Mouse (Mus musculus): ENCODE results near the gene Ints5. TPM values are rescaled to one million over a fixed set of nuclear protein-coding genes. Genes with fewer than 3 reads are reported as not detected.

Ints5 gene
- 47.7 and 50.9 TPM in 2 replicates for polyA plus RNA-seq (2014; fragmentation: Nextera tagmentation; extraction: Ambion mirVana)

DNA sequence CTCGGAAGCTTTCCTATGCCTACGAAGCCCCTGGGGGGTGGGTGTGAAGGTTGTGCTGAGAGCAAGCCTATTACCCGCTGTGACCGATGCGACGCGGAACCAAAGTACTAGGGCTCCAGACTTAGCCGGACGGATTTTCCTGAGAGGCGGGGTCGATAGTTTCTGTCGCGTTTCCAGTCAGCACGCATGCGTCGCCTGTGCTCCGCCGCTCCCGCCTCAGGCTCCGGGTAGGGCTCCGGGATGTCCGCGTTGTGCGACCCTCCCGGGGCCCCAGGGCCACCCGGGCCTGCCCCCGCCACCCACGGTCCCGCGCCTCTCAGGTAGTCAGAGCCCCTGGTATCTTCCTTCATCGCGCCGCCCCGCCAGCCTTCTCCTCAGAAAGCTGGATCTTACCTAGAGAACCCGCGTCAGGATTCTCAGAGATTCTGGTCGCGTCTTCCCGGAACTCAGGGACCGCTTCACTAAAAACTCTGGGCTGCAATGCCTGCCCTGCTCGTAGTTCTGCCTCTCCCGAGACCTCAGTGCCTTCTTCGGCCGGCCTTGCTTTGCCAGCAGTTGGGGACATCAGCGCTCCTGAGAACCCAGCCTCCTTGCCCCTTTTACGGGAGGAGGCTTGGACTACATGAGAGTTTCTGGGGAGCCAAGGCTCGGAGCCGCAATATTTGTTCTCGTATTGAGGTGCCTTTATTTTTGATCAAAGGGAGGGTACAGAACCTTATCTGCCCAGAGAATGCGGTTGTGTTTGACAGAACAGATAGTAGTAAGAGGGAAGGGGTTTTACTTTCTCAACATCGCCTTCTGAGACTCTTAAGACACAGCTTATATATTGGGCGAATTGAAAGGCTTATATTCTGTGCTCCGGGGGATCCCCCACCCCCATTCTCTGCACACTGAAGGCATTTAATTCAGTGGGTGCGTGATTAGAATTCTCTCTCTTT, at the start of gene Ints5:
Gene Ints5, plus strand, starts transcription at position 177 of the 938 bp plus-strand sequence.
- ATAC-seq (replicated peaks; ENCODE audit: low FRiP score), result peak; percentile 53
- H3K9ac ChIP-seq (ENCODE audit: low read length), result peak within 1 kb of the TSS; percentile 89
- H3K4me1 ChIP-seq (replicated peaks; ENCODE audit: control insufficient read depth, insufficient read depth, low read length), result peaks cover 5% of the 10 kb centered on the region; the same call in 1 of the 2 replicates
- H3K4me2 ChIP-seq (ENCODE audit: low read depth, low read length, severe bottlenecking), result peak within 1 kb of the TSS; percentile 65
- no peaks in the 10 kb centered on the region; the same call in 1 of the 2 replicates for H3K36me3 ChIP-seq (ENCODE audit: control insufficient read depth, insufficient read depth, low read length)
- H3K27me3 ChIP-seq (ENCODE audit: control insufficient read depth, insufficient read depth, low read length), result no peaks in the 10 kb centered on the region
- DNase-seq (ENCODE audit: low spot score), result peak; percentile 91
- WGBS, result 3% methylated on average over 54 of the region's 54 CpGs
- H3K4me3 ChIP-seq (ENCODE audit: low read depth, low read length), result peak within 1 kb of the TSS; percentile 61
- peak within 1 kb of the TSS; percentile 25 for H3K27ac ChIP-seq (ENCODE audit: low read depth, low read length)
- no peaks in the 10 kb centered on the region for H3K9me3 ChIP-seq (ENCODE audit: control insufficient read depth, low read length)

GRCm38 (mm10) chr19:8844371-8845129, 48.3 kb upstream of the Ints5 start:
- Histone ChIP-seq H3K27ac (ENCODE audit: low read depth, low read length) (no peak overlapping the region), H3K9ac (ENCODE audit: low read length) (no peak overlapping the region), H3K4me2 (ENCODE audit: low read depth, low read length, severe bottlenecking) (no peak overlapping the region), H3K4me3 (ENCODE audit: low read depth, low read length) (no peak overlapping the region), H3K9me3 (ENCODE audit: control insufficient read depth, low read length) (no peaks in the 10 kb centered on the region), H3K4me1 (replicated peaks; ENCODE audit: control insufficient read depth, insufficient read depth, low read length) (peaks cover 7% of the 10 kb centered on the region; the same call in 1 of the 2 replicates), H3K36me3 (ENCODE audit: control insufficient read depth, insufficient read depth, low read length) (peaks cover 3% of the 10 kb centered on the region; the same call in 1 of the 2 replicates), H3K27me3 (ENCODE audit: control insufficient read depth, insufficient read depth, low read length) (no peaks in the 10 kb centered on the region)
- WGBS, result 63% methylated on average over 5 of the region's 5 CpGs
- DNase-seq (ENCODE audit: low spot score), result peak; percentile 83
- ATAC-seq (replicated peaks; ENCODE audit: low FRiP score), result no peak

DNA sequence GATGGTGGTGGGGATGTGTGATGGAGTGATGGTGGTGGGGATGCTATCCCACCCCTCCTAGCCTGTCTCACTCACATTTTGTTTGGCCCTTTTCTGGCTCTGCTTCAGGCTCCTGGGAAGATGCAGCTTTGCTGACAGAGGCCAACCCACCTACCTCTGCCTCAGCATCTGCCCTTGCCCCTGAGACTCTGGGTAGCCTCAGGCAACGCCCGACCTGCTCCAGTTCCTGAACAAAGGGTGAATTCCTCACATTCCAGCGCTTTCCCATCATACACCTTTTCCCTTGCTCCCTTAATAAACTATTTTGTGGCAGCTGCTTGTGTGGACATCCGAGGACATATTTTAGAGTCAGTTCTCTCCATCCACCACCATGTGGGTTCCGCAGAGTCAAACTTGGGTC, 44.4 kb upstream of the Ints5 start:
- no peak for ATAC-seq (replicated peaks; ENCODE audit: low FRiP score)
- WGBS, result 70% methylated on average over 5 of the region's 5 CpGs
- no peak overlapping the region for H3K4me3 ChIP-seq (ENCODE audit: low read depth, low read length)

DNA sequence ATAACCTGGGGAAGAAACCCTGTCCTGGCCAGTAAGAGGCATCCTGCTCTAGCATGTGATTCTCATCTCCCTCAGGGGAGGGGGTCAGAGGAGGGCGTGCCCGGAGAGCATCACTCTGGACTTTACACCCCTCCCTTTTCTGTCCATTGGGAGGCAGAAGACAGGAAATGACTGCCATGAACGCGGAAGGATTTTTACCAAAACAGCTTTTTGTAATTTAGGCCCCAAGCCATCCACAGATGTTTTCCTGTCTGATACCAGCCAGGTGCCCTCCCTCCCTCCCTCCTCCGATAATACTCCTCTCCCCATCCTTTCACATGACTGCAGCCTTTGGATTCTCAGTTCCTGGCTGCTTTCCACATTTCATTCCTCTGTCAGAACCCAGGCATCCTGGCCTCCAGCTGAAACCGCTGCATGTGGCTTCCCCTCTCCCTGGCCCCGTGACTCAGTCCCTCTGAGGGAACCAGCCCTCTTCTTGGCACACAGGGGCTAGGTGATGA, 42.4 kb upstream of the Ints5 start, which contains the start of gene Lrrn4cl:
Gene Lrrn4cl, plus strand, starts transcription at position 367 of the 500 bp plus-strand sequence.
- no peak within 1 kb of the TSS for H3K9ac ChIP-seq (ENCODE audit: low read length)
- no peak for ATAC-seq (replicated peaks; ENCODE audit: low FRiP score)

More for the DNA sequence above, 44.4 kb upstream of the Ints5 start:
- Histone ChIP-seq H3K4me1 (replicated peaks; ENCODE audit: control insufficient read depth, insufficient read depth, low read length) (no peaks in the 10 kb centered on the region), H3K36me3 (ENCODE audit: control insufficient read depth, insufficient read depth, low read length) (peaks cover 3% of the 10 kb centered on the region; the same call in 1 of the 2 replicates), H3K27me3 (ENCODE audit: control insufficient read depth, insufficient read depth, low read length) (no peaks in the 10 kb centered on the region), H3K9ac (ENCODE audit: low read length) (no peak overlapping the region), H3K9me3 (ENCODE audit: control insufficient read depth, low read length) (no peaks in the 10 kb centered on the region), H3K27ac (ENCODE audit: low read depth, low read length) (no peak overlapping the region), H3K4me2 (ENCODE audit: low read depth, low read length, severe bottlenecking) (no peak overlapping the region)
- DNase-seq (ENCODE audit: low spot score), result no peak

DNA sequence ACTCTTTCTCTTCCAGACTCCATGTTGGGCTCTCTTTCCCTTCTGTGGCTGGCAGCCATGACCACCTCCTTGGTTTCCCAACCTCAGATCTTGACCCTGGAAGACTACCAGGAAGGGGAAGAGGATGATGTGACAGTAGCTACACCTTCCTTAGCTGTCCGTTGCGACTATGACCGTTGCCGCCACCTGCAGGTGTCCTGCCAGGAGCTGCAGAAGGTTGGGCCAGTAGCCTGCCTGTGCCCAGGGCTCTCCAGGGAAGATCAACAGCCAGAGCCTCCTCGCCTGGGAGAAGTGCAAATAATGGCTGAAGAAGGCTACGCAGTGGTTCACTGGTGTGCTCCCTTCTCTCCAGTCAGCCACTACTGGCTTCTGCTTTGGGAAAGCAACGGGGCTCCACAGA, 41.2 kb upstream of the Ints5 start:
- ATAC-seq (replicated peaks; ENCODE audit: low FRiP score), result no peak
- H3K27ac ChIP-seq (ENCODE audit: low read depth, low read length), result no peak overlapping the region
- no peak overlapping the region for H3K9ac ChIP-seq (ENCODE audit: low read length)
- no peak for DNase-seq (ENCODE audit: low spot score)
- H3K27me3 ChIP-seq (ENCODE audit: control insufficient read depth, insufficient read depth, low read length), result no peaks in the 10 kb centered on the region
- no peaks in the 10 kb centered on the region for H3K9me3 ChIP-seq (ENCODE audit: control insufficient read depth, low read length)
- 58% methylated on average over 7 of the region's 7 CpGs for WGBS
- H3K4me1 ChIP-seq (replicated peaks; ENCODE audit: control insufficient read depth, insufficient read depth, low read length), result no peaks in the 10 kb centered on the region
- no peaks in the 10 kb centered on the region for H3K36me3 ChIP-seq (ENCODE audit: control insufficient read depth, insufficient read depth, low read length)
- H3K4me2 ChIP-seq (ENCODE audit: low read depth, low read length, severe bottlenecking), result no peak overlapping the region
- H3K4me3 ChIP-seq (ENCODE audit: low read depth, low read length), result no peak overlapping the region

More for the DNA sequence above, 42.4 kb upstream of the Ints5 start, which contains the start of gene Lrrn4cl:
- H3K27me3 ChIP-seq (ENCODE audit: control insufficient read depth, insufficient read depth, low read length), result no peaks in the 10 kb centered on the region
- H3K27ac ChIP-seq (ENCODE audit: low read depth, low read length), result no peak within 1 kb of the TSS
- no peaks in the 10 kb centered on the region for H3K9me3 ChIP-seq (ENCODE audit: control insufficient read depth, low read length)
- WGBS, result 39% methylated on average over 7 of the region's 7 CpGs
- no peaks in the 10 kb centered on the region for H3K4me1 ChIP-seq (replicated peaks; ENCODE audit: control insufficient read depth, insufficient read depth, low read length)
- H3K4me3 ChIP-seq (ENCODE audit: low read depth, low read length), result no peak within 1 kb of the TSS
- no peak for DNase-seq (ENCODE audit: low spot score)
- H3K4me2 ChIP-seq (ENCODE audit: low read depth, low read length, severe bottlenecking), result no peak within 1 kb of the TSS
- peaks cover 3% of the 10 kb centered on the region; the same call in 1 of the 2 replicates for H3K36me3 ChIP-seq (ENCODE audit: control insufficient read depth, insufficient read depth, low read length)

DNA sequence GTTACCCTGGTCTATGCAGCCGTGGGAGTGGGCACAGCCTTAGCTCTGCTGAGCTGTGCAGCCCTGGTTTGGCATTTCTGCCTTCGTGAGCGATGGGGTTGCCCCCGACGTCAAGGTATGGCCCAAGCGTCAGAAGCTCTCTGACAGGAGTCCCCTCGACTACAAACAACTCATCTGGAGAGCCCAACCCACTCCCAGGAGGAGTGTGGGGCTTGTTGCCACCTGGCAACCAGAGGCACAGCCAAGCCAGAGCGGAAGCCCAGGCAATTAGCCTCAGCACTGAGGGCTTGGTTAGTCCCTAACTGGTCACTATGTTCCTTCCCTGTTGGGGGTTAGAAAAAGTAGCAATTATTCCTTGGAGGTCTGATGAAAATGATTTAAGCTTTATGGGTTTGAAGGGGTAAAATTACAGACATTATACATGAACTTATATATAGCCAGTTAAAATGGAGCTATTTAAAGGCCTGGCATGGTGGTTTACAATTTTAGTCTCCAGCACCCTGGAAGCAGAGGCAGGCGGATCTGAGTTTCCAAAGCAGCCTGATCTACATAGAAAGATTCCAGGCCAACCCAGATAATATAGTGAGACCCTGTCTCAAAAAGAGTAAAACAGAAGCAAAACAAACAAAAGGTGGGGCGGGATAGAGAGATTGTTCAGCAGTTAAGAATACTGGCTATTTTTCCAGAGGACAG, 40.4 kb upstream of the Ints5 start:
- no peaks in the 10 kb centered on the region for H3K27me3 ChIP-seq (ENCODE audit: control insufficient read depth, insufficient read depth, low read length)
- H3K27ac ChIP-seq (ENCODE audit: low read depth, low read length), result no peak overlapping the region
- no peak overlapping the region for H3K9ac ChIP-seq (ENCODE audit: low read length)
- H3K4me2 ChIP-seq (ENCODE audit: low read depth, low read length, severe bottlenecking), result no peak overlapping the region
- no peak overlapping the region for H3K4me3 ChIP-seq (ENCODE audit: low read depth, low read length)
- H3K36me3 ChIP-seq (ENCODE audit: control insufficient read depth, insufficient read depth, low read length), result no peaks in the 10 kb centered on the region
- no peak for DNase-seq (ENCODE audit: low spot score)
- H3K4me1 ChIP-seq (replicated peaks; ENCODE audit: control insufficient read depth, insufficient read depth, low read length), result no peaks in the 10 kb centered on the region
- WGBS, result 65% methylated on average over 10 of the region's 10 CpGs
- no peaks in the 10 kb centered on the region for H3K9me3 ChIP-seq (ENCODE audit: control insufficient read depth, low read length)
- no peak for ATAC-seq (replicated peaks; ENCODE audit: low FRiP score)

DNA sequence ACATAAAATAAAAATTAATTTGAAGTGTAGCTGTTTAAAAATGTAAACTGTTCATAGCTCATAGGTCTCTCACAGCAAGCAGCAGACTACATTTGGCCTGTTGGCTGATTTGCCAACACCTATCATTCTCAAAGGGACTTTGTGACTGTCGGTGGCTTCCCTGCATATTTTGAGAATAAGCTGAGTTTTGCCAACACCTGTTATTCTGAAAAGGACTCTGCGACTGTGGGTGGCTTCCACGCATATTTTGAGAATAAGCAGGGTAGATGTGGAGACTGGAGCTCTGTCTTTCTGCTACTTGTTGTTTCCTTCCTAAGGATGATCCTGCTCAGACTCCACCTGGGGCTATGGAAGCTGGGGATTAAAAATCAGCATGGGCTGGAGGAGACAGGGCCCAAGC, 39.7 kb upstream of the Ints5 start:
- Histone ChIP-seq H3K27me3 (ENCODE audit: control insufficient read depth, insufficient read depth, low read length) (no peaks in the 10 kb centered on the region), H3K4me2 (ENCODE audit: low read depth, low read length, severe bottlenecking) (no peak overlapping the region), H3K4me3 (ENCODE audit: low read depth, low read length) (no peak overlapping the region), H3K27ac (ENCODE audit: low read depth, low read length) (no peak overlapping the region), H3K4me1 (replicated peaks; ENCODE audit: control insufficient read depth, insufficient read depth, low read length) (no peaks in the 10 kb centered on the region), H3K9ac (ENCODE audit: low read length) (no peak overlapping the region), H3K9me3 (ENCODE audit: control insufficient read depth, low read length) (no peaks in the 10 kb centered on the region), H3K36me3 (ENCODE audit: control insufficient read depth, insufficient read depth, low read length) (no peaks in the 10 kb centered on the region)
- ATAC-seq (replicated peaks; ENCODE audit: low FRiP score) (no peak), DNase-seq (ENCODE audit: low spot score) (no peak)
- 87% methylated on average over 3 of the region's 3 CpGs for WGBS

DNA sequence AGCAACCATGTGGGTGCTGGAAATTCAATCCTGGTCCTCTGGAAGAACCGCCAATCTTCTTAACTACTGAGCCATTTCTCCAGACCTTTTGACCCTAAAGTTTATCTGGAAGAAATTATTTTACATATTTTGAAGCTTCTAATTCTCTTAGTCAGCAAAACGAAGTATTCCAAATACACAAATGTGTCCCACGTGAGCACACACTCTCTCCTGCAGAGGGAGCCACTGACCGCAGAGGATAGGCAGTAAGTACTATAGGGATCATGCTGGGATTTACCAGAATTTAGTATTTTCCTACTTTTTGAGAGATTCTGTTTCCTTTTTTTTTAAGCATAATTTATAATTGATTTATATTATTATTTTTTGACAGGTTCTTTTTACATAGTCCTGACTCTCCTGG, 35.1 kb upstream of the Ints5 start:
- H3K36me3 ChIP-seq (ENCODE audit: control insufficient read depth, insufficient read depth, low read length), result no peaks in the 10 kb centered on the region

More for the DNA sequence above, 35.1 kb upstream of the Ints5 start:
- ATAC-seq (replicated peaks; ENCODE audit: low FRiP score) (no peak), DNase-seq (ENCODE audit: low spot score) (no peak)
- H3K27me3 ChIP-seq (ENCODE audit: control insufficient read depth, insufficient read depth, low read length), result no peaks in the 10 kb centered on the region
- H3K4me1 ChIP-seq (replicated peaks; ENCODE audit: control insufficient read depth, insufficient read depth, low read length), result no peaks in the 10 kb centered on the region
- H3K9me3 ChIP-seq (ENCODE audit: control insufficient read depth, low read length), result no peaks in the 10 kb centered on the region
- no peak overlapping the region for H3K27ac ChIP-seq (ENCODE audit: low read depth, low read length)
- no peak overlapping the region for H3K4me2 ChIP-seq (ENCODE audit: low read depth, low read length, severe bottlenecking)
- no peak overlapping the region for H3K9ac ChIP-seq (ENCODE audit: low read length)
- WGBS, result 46% methylated on average over 4 of the region's 4 CpGs
- no peak overlapping the region for H3K4me3 ChIP-seq (ENCODE audit: low read depth, low read length)

All from forebrain, embryonic 11.5 days (tissue).